Mouse (Mus musculus) forebrain, embryonic 14.5 days (tissue): ENCODE measurements around the gene Slc10a6. TPM values are rescaled to one million over a fixed set of nuclear protein-coding genes. Genes with fewer than 3 reads are reported as not detected.

Source experiments
- ATAC-seq: fragments of 200-750 bp; cut with Nextera tagmentation; 2 replicates; pipeline ENCODE4 v1.8.0; 2017; ENCODE audit warnings: mild to moderate bottlenecking, moderate library complexity
- DNase-seq: peaks from one replicate; pipeline ENCODE4 v3.0.0-alpha.2; 2015; ENCODE audit warnings: low spot score
- H3K27ac ChIP-seq: fragments of 300-500 bp; sonication (generic); 2 replicates; pipeline ENCODE4 v1.5.1; 2014; ENCODE audit warnings: low read depth, mild to moderate bottlenecking, control low read depth, low read length, moderate library complexity
- H3K27me3 ChIP-seq: fragments of 300-500 bp; sonication (generic); replicated peaks from 2 replicates; pipeline ENCODE4 v1.6.1; 2014; ENCODE audit warnings: low read length, control low read depth, mixed read lengths; ENCODE audit not compliant: control insufficient read depth, insufficient read depth
- H3K36me3 ChIP-seq: fragments of 300-500 bp; sonication (generic); 2 replicates; pipeline ENCODE4 v1.6.1; 2014; ENCODE audit warnings: low read length, control low read depth; ENCODE audit not compliant: control insufficient read depth, insufficient read depth
- H3K4me1 ChIP-seq: fragments of 300-500 bp; sonication (generic); 2 replicates; pipeline ENCODE4 v1.6.1; 2014; ENCODE audit warnings: antibody characterized with exemption, low read length, control low read depth; ENCODE audit not compliant: control insufficient read depth, insufficient read depth
- H3K4me2 ChIP-seq: fragments of 300-500 bp; sonication (generic); 2 replicates; pipeline ENCODE4 v1.6.1; 2014; ENCODE audit warnings: mild to moderate bottlenecking, control low read depth, low read length
- H3K4me3 ChIP-seq: fragments of 300-500 bp; sonication (generic); 2 replicates; pipeline ENCODE4 v1.5.1; 2014; ENCODE audit warnings: low read depth, low read length, control low read depth
- H3K9ac ChIP-seq: fragments of 300-500 bp; sonication (generic); 2 replicates; pipeline ENCODE4 v1.6.1; 2014; ENCODE audit warnings: mild to moderate bottlenecking, low read length, control low read depth, moderate library complexity
- H3K9me3 ChIP-seq: fragments of 300-500 bp; sonication (generic); replicated peaks from 2 replicates; pipeline ENCODE4 v1.6.1; 2016; ENCODE audit warnings: low read length, control low read depth, mixed read lengths; ENCODE audit not compliant: control insufficient read depth
- WGBS: fragments of 180-500 bp; shearing (Covaris S2); extraction: QIAGEN DNeasy Blood & Tissue Kit; methylation state at CpG from one replicate; pipeline ENCODE4 v1.1.7; 2014; 5-methylcytosine and 5-hydroxymethylcytosine counted together
- polyA plus RNA-seq: library from polyadenylated mRNA; unstranded; fragments of >200 nt; fragmentation: Nextera tagmentation; extraction: Ambion mirVana; gene quantifications from 2 replicates; pipeline ENCODE4 v1.2.1, GENCODE M21; 2014

Gene Slc10a6
- polyA plus RNA-seq, 1 experiment from 2014 or later = 0.08 TPM

- Histone ChIP-seq H3K9ac (no peak overlapping the region), H3K27ac (no peak overlapping the region), H3K27me3 (no peaks in the 10 kb centered on the region), H3K36me3 (0 out of 2 replicates have a peak, but pooled peaks cover 3% of the 10 kb centered on the region), H3K4me3 (no peak overlapping the region), H3K4me1 (no peaks in the 10 kb centered on the region), H3K4me2 (no peak overlapping the region), H3K9me3 (no peaks in the 10 kb centered on the region)
- DNase-seq (no peak), ATAC-seq (no peak)
- WGBS = 84% methylated on average over 9 of the region's 9 CpGs
These were observed 35.6 kb downstream of the Slc10a6 start for GRCm38 (mm10) chr5:103593575-103593974.

- H3K36me3 ChIP-seq = 0 out of 2 replicates have a peak, but pooled peaks cover 1% of the 10 kb centered on the region
- ATAC-seq (no peak), DNase-seq (no peak)
- no peak overlapping the region for H3K4me3 ChIP-seq
- no peaks in the 10 kb centered on the region for H3K4me1 ChIP-seq
- no peaks in the 10 kb centered on the region for H3K27me3 ChIP-seq
- WGBS = 83% methylated on average over 8 of the region's 8 CpGs
- H3K9ac ChIP-seq = no peak overlapping the region
- H3K27ac ChIP-seq = no peak overlapping the region
- H3K4me2 ChIP-seq = no peak overlapping the region
- H3K9me3 ChIP-seq = no peaks in the 10 kb centered on the region
These were observed 36.5 kb downstream of the Slc10a6 start for GRCm38 (mm10) chr5:103592706-103593105.

- H3K4me2 ChIP-seq = no peak overlapping the region
- H3K36me3 ChIP-seq = no peaks in the 10 kb centered on the region
- H3K27ac ChIP-seq = no peak overlapping the region
- ATAC-seq (no peak), DNase-seq (no peak)
- no peaks in the 10 kb centered on the region for H3K4me1 ChIP-seq
- H3K4me3 ChIP-seq = no peak overlapping the region
- no peaks in the 10 kb centered on the region for H3K9me3 ChIP-seq
- no peaks in the 10 kb centered on the region for H3K27me3 ChIP-seq
- 87% methylated on average over 7 of the region's 7 CpGs for WGBS
- no peak overlapping the region for H3K9ac ChIP-seq
These were observed 37.4 kb downstream of the Slc10a6 start for GRCm38 (mm10) chr5:103591846-103592245.

GRCm38 (mm10) chr5:103587219-103587618 lies 42.0 kb downstream of the Slc10a6 start:
- 82% methylated on average over 7 of the region's 7 CpGs for WGBS
- no peak for ATAC-seq
- DNase-seq = no peak
- no peak overlapping the region for H3K4me2 ChIP-seq
- H3K27me3 ChIP-seq = no peaks in the 10 kb centered on the region
- no peaks in the 10 kb centered on the region for H3K9me3 ChIP-seq
- H3K36me3 ChIP-seq = no peaks in the 10 kb centered on the region
- no peaks in the 10 kb centered on the region for H3K4me1 ChIP-seq
- no peak overlapping the region for H3K4me3 ChIP-seq
- H3K27ac ChIP-seq = no peak overlapping the region
- no peak overlapping the region for H3K9ac ChIP-seq

- H3K27ac ChIP-seq = no peak overlapping the region
- WGBS = 69% methylated on average over 11 of the region's 11 CpGs
- ATAC-seq = peak; percentile 61; the same call in 1 of the 2 replicates
- peaks cover 1% of the 10 kb centered on the region; the same call in 1 of the 2 replicates for H3K36me3 ChIP-seq
- no peak overlapping the region for H3K4me2 ChIP-seq
- H3K4me3 ChIP-seq = no peak overlapping the region
- H3K27me3 ChIP-seq = no peaks in the 10 kb centered on the region
- no peaks in the 10 kb centered on the region for H3K4me1 ChIP-seq
- H3K9me3 ChIP-seq = no peaks in the 10 kb centered on the region
- no peak overlapping the region for H3K9ac ChIP-seq
- DNase-seq = peak; percentile 54
These were observed 49.4 kb downstream of the Slc10a6 start for GRCm38 (mm10) chr5:103579680-103580420.

- Histone ChIP-seq H3K9me3 (no peaks in the 10 kb centered on the region), H3K36me3 (peaks cover 6% of the 10 kb centered on the region; the same call in 1 of the 2 replicates), H3K4me1 (no peaks in the 10 kb centered on the region), H3K9ac (no peak overlapping the region), H3K27me3 (no peaks in the 10 kb centered on the region), H3K27ac (no peak overlapping the region), H3K4me2 (no peak overlapping the region), H3K4me3 (no peak overlapping the region)
- ATAC-seq (no peak), DNase-seq (no peak)
- 94% methylated on average over 9 of the region's 9 CpGs for WGBS
These were observed 59.8 kb downstream of the Slc10a6 start for GRCm38 (mm10) chr5:103569446-103569845.

GRCm38 (mm10) chr5:103568034-103568433 lies 61.2 kb downstream of the Slc10a6 start:
- ATAC-seq = no peak

GRCm38 (mm10) chr5:103560546-103560945 lies 68.7 kb downstream of the Slc10a6 start:
- H3K4me2 ChIP-seq = no peak overlapping the region
- H3K9me3 ChIP-seq = no peaks in the 10 kb centered on the region
- no peak overlapping the region for H3K4me3 ChIP-seq
- no peaks in the 10 kb centered on the region for H3K27me3 ChIP-seq
- no peak overlapping the region for H3K27ac ChIP-seq
- H3K36me3 ChIP-seq = peaks cover 11% of the 10 kb centered on the region; the same call in 1 of the 2 replicates
- H3K9ac ChIP-seq = no peak overlapping the region
- H3K4me1 ChIP-seq = no peaks in the 10 kb centered on the region
- 93% methylated on average over 9 of the region's 9 CpGs for WGBS
- ATAC-seq (no peak), DNase-seq (no peak)

More at GRCm38 (mm10) chr5:103568034-103568433, 61.2 kb downstream of the Slc10a6 start:
- H3K4me2 ChIP-seq = no peak overlapping the region
- H3K4me1 ChIP-seq = no peaks in the 10 kb centered on the region
- no peaks in the 10 kb centered on the region for H3K27me3 ChIP-seq
- H3K4me3 ChIP-seq = no peak overlapping the region
- H3K9ac ChIP-seq = no peak overlapping the region
- 93% methylated on average over 4 of the region's 4 CpGs for WGBS
- H3K9me3 ChIP-seq = no peaks in the 10 kb centered on the region
- no peak for DNase-seq
- peaks cover 6% of the 10 kb centered on the region; the same call in 1 of the 2 replicates for H3K36me3 ChIP-seq
- H3K27ac ChIP-seq = no peak overlapping the region
